Mouse (Mus musculus): ENCODE measurements around the gene Klk1b21.
"Not testable (repeated sequence)": the region's sequence is repeated elsewhere in the genome, so short reads cannot be mapped to it uniquely, and the experiment has no call there.

Klk1b21 gene

DNA sequence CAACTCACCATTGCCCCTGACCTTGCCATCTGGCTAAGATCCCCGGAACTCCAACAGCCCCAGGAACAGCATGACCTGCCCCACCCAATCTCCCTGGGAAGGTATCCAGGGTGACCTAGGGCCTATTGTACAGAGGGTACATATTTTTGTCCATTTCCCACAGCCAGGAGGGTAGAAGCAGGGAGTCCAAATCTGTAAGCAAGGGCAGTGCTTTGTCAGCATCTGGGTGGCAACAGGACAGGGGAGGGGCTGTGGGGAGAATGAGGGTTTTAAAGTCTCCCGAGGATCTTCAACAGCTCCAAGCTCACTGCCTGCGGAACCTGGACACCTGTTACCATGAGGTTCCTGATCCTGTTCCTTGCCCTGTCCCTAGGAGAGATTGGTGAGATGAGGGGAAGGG lies at the start of gene Klk1b21:
Gene Klk1b21, plus strand, starts transcription at position 301 of the 400 bp plus-strand sequence.
- not testable (repeated sequence) for DNase-seq (ENCODE audit: low read depth, low spot score)

DNA sequence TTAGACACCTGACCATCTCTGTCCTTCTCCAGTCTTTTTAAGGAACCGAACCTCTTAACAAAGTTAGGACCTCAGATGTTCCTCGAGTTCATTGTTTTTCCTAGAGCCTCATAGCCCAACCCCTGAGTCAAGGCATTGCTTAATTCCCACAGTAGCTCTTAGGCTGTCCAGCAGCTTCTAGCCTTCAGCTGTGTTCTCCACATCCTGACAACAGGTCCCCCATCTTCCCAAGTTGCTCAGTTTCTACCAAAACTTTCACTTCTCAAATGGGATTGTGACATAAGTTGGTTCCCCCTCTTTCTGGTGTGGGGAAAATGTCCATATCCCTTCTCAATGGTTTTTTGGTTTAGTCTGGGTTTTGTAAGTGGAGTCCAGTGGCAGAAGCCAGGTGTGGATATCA lies 30.0 kb upstream of the Klk1b21 start:
- DNase-seq (ENCODE audit: low read depth, low spot score): no peak

DNA sequence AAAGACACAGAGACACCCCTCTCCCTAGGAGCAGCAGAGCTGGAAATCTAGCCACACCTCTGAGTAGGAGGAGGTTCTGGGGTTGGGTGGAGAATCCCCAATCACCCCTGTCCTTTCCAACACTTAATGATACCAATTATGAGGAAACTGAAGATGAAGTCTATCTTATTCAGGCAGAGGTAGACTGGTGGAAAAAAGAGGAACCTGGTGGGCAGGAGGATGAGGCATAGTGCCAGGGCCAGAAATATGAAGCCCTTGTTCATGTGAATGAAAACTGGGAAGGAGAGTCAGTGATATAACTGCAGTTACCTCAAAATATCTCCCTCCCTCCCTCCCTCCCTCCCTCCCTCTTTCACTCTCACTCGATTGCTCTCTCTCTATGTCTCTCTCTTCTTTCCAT lies 24.4 kb upstream of the Klk1b21 start:
- DNase-seq (ENCODE audit: low read depth, low spot score): no peak

DNA sequence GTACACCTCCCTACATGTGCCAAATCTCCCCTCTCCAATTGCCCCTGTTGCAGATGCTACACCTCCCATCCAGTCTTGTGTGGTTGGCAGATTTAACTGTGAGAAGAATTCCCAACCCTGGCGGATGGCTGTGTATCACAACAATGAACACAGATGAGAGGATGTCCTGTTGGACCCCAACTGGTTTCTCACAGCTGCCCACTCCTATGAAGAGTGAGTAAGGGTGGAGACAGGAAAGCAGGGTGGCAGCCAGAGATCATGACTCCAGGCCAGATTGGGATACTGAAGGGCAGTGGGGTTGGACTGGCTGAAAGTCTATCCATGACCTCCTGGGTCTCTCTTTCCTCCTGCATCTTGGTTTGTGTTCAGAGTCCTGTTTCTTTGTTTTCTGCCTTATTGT lies 6.0 kb upstream of the Klk1b21 start:
- DNase-seq (ENCODE audit: low read depth, low spot score): no peak

DNA sequence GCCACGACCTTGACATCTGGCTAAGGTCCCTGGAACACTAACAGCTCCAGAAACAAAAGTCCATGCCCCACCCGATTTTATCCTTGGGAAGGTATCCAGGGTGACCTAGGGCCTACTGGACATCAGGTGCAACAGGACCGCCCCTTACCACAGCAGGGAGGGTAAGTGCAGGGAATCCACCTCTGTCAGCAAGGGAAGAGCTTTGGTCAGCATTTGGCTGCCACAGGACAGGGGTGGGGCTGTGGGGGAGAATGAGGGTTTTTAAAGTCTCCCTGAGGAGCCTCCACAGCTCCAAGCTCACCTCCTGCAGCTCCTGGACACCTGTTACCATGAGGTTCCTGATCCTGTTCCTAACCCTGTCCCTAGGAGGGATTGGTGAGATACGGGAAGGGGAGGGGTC lies 10.2 kb downstream of the Klk1b21 start, which contains the start of gene Klk1b22:
Gene Klk1b22, plus strand, starts transcription at position 301 of the 400 bp plus-strand sequence.
- DNase-seq (ENCODE audit: low read depth, low spot score): no peak

DNA sequence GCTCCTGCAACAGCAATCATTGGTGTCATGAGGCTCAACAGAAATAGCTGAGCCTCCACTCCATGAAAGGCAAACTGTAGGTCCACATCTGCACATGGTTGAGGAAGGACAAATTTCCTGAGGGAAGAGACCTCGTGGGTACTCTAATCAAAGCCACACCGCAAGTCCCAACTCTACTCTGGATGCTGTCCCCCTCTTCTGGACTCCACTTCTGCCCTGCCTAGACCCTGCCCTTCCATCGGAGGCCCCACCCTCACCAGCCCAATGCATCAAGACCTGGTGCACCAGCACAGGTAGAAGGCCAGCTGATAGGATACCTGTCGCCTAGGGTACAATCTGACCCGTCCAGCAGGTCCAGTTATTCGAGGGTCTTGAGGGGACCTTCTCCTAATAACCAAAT lies 21.3 kb downstream of the Klk1b21 start:
- DNase-seq (ENCODE audit: low read depth, low spot score): no peak

DNA sequence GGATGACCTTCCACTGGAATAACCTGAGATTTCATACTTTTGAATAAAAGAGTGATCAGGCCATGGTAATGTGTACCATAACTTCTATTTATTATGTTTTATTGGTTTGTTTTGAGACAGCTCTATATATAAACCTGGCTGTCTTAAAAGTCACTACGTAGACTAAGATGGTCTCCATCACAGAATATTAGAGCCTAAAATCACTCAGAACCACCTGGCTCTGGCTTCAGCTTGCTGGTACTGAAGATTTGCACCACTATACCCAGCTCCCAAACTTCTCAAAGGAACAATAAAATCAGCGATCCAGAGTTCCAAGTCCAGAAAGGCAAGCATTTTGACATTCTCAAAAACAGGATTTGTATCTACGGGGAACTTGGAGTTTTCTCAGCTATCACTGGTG lies 34.3 kb downstream of the Klk1b21 start, which contains the start of gene Klk1b16:
Gene Klk1b16, plus strand, starts transcription at position 301 of the 400 bp plus-strand sequence.
- no peak for DNase-seq (ENCODE audit: low read depth, low spot score)

Measured in WW6 (cell line).